Mouse (Mus musculus) adrenal gland, adult 18-20 months (tissue): ENCODE data around the gene Gm20532. TPM values are rescaled to one million over a fixed set of nuclear protein-coding genes. Genes with fewer than 3 reads are reported as not detected.
A peak's percentile ranks its signal among the peaks of the same experiment; 100 is the strongest.

ENCODE experiments used
- DNase-seq, 2 experiments: peaks; one replicate each; pipeline ENCODE4 v3.0.0; 2021 to 2022; ENCODE audit warnings: low spot score in 2 of 2
- total RNA-seq, 2 experiments: library from RNA; stranded (reverse); gene quantifications; 1 replicate in 1 of 2; 2 replicates in 1 of 2; pipeline ENCODE4 v1.2.3; 2021

The Gm20532 gene
- total RNA-seq, 2 experiments from 2014 or later: not detected

- no peak for DNase-seq
Measured at GRCm38 (mm10) chr2:26594934-26595724, 8.7 kb downstream of the Gm20532 start.

GRCm38 (mm10) chr2:26595725-26596435 lies 9.4 kb downstream of the Gm20532 start:
- DNase-seq: no peak

- no peak for DNase-seq
Measured at GRCm38 (mm10) chr2:26596898-26597297, 10.5 kb downstream of the Gm20532 start.

DNA sequence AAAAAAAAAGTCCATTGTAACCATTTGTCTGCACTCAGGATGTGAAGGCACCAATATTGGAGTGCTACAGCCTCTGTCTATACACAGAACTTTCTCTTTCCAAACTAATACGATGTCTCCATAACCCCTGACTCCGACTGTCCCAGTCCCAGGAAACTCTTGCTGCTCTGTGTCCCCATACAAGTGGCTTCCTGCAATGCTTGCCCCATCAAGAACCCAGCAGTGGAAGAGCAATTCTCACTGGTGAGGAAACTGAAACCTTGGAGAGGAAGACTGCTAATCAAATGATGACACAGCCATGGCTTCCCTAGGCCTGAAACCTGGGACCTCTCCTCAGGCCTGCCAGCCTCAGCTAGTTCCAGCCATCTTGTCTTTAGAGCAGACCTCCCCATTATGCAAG lies 11.4 kb downstream of the Gm20532 start:
- no peak for DNase-seq

DNA sequence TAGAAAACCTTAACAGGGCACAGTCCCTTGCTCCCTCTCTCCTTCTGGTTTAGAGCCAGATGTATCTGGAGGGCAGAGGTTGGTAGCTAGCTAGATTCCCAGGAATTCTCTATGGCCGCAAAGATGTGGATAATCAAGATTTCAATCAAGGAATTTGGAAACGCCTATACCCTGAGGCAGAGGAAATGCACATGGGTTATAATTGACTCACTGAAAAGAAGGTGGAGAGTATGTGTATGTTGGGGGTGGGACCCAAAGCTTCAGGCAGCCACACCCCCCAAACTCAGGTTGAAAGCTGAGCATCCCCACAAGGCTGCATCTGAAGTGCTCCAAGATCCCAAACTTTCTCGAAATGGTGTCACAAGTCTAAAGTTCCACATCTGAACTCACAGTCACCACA lies 12.0 kb downstream of the Gm20532 start:
- no peak for DNase-seq

GRCm38 (mm10) chr2:26599965-26600364 lies 13.5 kb downstream of the Gm20532 start:
- no peak for DNase-seq

GRCm38 (mm10) chr2:26600664-26601063 lies 14.2 kb downstream of the Gm20532 start:
- DNase-seq: no peak

GRCm38 (mm10) chr2:26601595-26601994 lies 15.2 kb downstream of the Gm20532 start:
- DNase-seq: no peak

DNA sequence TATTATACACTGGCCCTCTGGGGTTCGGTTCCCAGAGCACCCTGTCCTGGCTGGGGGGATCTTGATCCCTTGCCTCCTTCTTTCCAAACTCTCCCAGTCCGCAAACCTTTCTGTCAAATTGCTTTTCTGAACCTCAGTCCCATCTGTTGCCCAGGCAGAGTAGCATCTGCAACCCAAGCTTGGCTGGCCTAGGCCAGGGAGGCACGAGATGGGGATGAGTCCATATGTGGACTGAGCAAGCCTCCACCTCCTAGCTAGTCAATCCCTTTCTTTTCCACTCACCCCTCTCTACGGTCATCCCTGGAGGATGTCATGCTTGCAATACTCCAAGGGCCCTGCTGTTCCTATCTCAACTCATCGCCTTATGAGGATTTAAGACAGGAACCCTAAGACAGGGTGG lies 16.2 kb downstream of the Gm20532 start:
- no peak for DNase-seq

DNA sequence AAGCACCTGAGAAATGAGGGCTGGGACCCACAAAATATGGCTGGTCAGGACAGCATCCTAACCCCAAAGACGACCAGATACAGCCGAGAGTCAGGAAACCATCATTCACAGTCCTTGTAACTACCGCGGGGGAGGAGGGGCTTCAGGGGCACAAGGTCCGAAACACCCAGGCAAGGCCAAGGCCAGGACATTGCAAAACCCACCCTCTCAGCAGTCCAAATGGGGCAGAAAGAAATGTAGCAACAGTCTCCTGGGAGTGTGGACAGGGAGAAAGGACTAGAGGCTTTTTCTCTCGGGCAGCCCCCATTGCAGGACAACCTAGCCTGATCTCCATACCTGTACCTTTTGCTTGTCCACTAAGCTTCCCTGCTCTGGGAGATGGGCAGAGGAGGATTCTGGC lies 16.7 kb downstream of the Gm20532 start:
- DNase-seq: peak in 1 of 2 experiments; percentile 65

- peak; percentile 82 to 83 for DNase-seq
Measured at GRCm38 (mm10) chr2:26603720-26604671, 17.6 kb downstream of the Gm20532 start, which contains the start of gene Agpat2. Gene Agpat2 (minus strand): TSS chr2:26604417.

GRCm38 (mm10) chr2:26605331-26605730 lies 18.9 kb downstream of the Gm20532 start:
- DNase-seq: no peak

- DNase-seq: no peak
Measured at GRCm38 (mm10) chr2:26606579-26606978, 20.1 kb downstream of the Gm20532 start.

DNA sequence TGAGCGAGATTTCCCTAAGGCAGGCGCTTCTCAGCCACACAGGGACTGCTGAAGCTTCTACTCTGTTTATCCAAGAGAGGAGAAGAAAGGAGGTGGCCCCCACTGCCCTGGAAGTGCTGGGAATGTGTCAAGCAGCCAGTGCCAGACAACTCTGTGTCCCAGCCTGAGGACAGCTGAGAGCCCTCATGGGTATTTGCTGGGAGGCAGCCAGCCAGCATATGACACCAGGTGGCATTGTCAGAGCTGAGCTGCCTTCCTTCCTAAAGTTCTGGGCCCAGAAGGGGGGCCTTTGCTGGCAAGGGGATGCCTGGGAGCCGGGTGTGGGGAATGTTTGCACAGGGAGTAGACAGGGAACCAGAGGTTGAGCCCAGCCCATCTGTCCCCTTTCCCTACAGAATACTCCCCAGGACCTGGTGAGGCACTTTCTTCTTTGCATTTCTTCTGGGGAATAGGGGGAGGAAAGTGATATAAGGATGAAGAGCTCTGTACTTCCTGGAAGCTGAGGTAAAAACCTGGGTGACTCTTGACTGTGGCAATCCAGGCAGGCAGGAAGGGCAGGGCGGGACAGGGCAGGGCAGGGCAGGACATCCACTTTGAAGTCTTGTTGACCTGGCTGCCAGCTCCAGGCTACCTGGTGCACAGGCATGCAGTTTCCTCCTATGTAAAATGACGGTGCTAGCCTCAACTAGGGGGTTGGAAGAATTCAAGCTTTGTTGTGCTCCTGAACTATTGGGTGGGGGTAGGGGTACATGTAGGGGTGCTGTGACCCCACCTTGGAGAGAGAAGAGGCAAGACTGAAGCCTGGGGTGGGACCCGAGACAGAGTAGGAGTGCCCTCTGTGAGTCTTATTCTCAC lies 20.8 kb downstream of the Gm20532 start:
- DNase-seq: no peak

- DNase-seq: no peak
Measured at GRCm38 (mm10) chr2:26608781-26609180, 22.3 kb downstream of the Gm20532 start.

DNA sequence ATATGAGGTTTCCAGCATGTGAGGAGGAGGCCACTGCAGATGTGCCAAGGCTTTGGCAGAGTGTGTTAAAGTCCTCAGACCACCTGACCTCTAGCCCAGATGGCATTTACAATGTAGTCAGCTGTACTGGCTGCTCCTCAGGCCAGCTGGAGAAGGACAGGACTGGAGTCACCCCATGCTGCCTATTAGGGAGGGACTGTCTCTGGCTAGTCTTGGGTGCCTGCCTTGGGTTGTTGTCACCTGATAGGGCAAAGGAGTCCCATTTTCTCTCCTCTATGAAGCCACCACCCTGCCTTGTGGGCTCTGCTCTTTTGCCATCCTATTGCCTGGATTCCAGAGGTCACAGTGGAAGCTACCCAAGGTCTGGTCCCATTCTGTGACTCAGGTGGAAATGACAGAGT lies 22.8 kb downstream of the Gm20532 start:
- no peak for DNase-seq

DNA sequence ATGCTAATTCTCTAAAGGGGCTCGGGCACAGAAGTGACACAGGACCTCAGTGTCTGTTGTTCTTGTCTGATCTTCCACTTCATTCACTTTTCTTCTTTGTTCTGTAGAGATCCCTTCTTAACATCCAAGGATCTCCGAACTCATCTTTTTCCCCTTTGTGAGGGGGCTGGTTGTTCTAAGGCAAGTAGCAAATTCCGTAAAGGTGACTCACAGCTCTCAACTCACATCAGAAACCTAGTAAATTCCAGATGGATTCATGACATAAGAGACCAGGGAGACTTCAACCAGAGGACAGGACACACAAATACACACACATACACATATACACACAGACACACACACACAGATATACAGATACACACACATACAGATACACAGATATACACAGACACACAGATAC lies 24.1 kb downstream of the Gm20532 start:
- no peak for DNase-seq

GRCm38 (mm10) chr2:26611054-26611453 lies 24.6 kb downstream of the Gm20532 start:
- DNase-seq: no peak

GRCm38 (mm10) chr2:26611896-26612295 lies 25.5 kb downstream of the Gm20532 start:
- DNase-seq: no peak

DNA sequence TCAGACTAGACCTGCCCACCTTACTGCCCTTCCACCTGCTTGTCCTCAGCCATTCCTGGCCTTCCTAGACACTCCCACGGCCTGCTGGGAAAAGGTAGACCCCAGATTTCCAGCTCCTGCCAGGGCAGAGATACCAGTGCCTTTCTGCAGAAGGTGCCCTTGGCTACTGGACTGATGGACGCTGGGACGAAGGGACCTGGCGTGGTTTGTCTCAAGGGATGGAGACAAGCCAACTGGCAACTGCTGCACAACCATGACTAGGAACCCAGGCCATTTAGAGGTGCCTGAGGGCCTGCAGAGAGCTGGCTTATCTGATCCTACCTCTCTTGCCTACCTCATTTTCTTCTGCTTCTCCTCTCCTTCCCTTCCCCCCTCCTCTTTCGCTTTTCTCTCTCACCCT lies 28.5 kb downstream of the Gm20532 start:
- no peak for DNase-seq
